Mouse (Mus musculus): ENCODE data around the gene C130074G19Rik.

C130074G19Rik gene

DNA sequence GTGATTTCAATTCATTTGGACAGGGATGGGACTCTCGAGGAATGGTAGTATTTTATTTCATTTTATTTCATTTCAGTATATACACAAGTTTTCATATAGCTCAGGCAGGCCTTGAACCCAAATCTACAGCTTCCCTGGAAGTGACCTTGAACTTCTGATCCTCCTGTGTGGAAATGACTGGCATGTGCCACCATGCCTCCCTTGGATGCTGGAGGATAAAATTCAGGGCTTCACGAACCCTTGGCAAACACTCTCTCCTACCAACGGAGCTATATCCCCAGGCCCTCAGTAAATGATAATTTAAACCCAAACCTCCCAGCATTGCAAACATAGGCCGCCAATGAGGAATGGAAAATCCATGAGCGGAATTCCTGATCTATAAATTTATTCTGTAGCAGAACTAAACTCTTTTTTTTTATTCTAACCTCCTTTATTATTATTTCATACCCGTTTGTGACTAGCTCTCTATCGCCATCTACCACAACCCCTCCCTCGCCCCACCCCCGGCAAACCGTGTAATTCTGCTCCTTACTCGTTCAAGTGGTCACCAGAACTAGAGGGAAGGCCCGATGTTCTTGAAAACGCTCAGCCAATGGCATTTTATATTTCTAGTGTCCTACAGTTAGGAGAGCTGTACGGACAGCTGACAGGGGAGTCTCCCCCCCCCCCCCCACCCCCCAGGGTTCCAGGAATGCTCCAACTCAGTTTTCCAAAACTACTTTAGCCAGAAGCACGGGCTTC lies 38.5 kb downstream of the C130074G19Rik start:
- DNase-seq (ENCODE audit: low spot score), result no peak

DNA sequence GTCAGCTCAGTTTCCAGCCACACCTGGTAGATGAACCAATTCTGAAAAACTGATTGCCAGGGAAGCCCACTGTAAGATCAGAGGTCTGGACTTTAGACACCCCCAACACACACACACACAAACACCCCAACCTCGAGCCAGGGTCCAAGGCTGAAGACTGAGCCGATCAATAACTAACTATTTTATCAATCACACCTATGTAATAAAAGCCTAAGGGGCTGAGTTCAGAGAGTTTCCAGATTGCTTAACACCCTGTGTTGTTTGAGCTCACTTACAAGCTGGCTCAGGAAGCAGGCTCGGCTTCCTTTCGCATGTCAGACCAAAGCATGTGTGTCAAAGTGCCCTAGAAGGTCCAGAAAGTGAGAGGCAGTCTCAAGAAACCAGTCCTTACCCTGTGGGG lies 45.4 kb downstream of the C130074G19Rik start:
- no peak for DNase-seq (ENCODE audit: low spot score)

DNA sequence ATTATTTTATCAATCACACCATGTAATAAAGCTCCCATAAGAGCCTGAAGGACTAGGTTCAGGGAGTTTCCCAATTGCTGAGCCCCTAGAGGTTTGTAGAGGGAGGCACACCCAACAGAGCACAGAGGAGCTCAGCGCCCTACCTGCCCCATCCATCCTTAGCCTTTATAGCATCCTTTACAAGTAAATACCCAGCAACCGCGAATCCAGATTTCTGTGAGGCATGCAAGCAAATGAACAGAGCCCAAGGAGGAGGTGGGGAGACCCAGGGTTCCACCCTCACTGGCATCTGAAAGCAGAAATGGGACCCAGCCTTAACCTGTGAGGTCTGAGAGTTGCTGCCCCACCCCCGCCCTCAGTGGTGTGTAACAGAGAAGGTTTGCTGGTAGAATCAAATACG lies 46.7 kb downstream of the C130074G19Rik start:
- no peak for DNase-seq (ENCODE audit: low spot score)

DNA sequence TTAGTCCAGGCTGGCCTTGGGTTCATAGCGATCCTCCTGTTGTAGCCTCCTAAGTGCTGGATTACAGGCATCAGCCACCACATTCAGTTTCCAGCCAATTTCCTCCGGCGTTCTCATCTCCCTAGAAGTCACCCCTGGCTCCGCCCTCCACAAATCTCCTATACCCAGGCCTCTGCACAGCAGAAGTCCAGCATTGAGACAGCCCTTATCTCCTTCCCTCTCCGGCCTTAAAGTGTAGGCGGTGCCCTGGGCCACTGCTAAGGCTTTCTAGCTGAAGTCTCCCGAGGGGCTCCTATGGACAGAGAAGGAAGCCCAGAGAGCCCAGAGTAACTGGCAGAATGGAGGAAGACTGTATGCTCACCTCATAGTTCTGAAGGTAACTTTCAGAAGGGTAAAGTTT lies 49.5 kb downstream of the C130074G19Rik start:
- DNase-seq (ENCODE audit: low spot score), result no peak

DNA sequence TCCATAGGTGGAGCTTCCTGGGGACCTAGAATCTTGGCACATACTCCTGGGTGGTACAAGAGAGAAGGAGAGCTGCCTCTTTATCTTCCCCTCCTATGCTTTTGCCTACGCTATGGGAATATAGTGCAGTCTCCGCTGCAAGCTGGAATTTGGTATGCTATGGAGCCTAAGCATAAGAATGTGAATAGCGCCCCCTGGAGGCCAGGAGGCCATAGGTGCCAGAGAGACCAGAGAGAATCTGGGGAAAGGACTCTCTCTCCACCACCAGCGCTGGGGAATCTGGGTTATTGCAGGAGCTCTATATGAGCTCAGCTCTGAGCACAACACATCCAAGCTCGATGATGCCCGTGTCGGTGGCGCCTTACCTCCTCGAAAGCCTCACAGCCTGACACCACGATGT lies 50.8 kb downstream of the C130074G19Rik start:
- DNase-seq (ENCODE audit: low spot score), result no peak

DNA sequence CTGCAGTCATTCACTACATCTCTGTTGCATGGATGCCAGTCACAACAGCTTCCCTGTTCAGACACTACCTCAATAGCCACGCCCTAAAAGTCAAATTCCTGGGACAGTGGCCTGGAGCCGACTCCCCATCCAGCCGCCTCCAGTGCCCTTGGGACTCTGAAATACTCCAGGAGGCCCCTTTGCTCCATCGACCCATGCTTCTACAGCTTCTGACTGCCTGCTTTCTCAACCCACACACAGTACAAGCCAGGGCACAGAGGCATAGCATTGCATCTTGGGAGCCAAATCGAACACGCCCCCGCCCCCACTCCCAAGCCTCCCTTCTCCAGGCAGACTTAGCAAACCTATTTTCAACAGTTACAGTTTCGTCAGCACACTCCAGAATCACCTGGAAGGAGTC lies 53.1 kb downstream of the C130074G19Rik start:
- DNase-seq (ENCODE audit: low spot score), result no peak

DNA sequence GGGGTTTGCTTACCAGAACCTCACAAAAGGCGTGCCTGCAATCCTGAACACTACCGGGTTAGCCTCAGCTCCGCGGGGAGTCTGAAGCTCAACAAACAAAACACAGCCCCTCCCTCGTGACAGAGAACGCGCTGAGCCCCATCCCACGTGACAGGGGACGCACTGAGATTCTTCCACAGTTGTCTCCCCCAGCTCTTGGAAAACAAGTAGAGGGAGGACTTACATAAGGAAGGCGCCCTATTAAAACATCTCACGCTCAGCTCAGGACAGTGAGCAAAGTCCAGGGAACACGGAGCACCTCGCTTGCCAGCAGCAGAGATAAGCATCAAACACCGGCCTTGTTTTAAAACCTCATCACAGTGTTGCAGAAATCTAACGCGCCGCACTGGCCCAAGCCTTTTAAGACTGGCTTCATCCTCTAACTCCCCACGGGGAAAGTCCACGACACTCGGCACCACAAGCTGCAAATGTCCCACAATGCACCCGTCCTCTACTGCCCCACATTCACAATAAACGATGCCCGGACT lies 55.8 kb downstream of the C130074G19Rik start:
- DNase-seq (ENCODE audit: low spot score), result peak; percentile 45

DNA sequence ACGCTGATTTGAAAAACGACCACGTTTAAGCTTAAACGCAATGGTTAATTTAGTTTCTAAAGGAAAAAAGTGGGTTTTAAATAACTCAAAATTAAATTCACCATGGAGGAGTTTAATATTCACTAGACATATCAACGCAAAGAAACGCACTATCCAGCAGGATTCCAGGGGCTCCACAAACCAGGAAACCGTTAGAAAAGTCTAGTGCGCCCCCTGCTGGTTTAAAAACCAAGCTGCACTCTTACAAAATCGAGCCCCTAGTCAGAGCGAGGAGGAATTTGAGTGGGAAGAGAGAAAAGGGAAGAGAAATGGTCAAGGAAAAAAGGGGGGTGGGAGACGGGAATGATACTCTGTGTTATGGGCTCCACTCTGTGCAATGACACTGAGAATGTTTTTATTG lies 57.9 kb downstream of the C130074G19Rik start:
- no peak for DNase-seq (ENCODE audit: low spot score)

DNA sequence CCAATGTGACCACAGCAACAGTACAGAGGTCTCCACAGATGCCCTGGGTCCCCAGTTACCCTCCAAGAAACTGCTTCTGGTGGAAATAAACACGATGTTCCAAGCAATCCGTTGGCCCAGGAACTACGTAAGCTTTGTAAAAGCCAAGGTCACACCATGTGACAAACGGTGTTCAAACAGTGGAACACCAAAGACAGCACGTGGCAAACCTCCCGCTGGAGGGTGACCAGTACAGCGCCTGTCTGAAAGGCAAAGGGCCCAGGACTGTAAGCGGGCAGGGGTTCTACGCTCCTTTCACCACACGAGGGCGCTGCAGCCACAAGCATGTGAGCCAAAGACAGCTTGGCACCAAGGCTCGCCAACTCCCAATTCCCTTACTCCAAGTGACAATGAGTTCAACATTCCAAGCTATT lies 58.6 kb downstream of the C130074G19Rik start:
- DNase-seq (ENCODE audit: low spot score), result peak; percentile 78

DNA sequence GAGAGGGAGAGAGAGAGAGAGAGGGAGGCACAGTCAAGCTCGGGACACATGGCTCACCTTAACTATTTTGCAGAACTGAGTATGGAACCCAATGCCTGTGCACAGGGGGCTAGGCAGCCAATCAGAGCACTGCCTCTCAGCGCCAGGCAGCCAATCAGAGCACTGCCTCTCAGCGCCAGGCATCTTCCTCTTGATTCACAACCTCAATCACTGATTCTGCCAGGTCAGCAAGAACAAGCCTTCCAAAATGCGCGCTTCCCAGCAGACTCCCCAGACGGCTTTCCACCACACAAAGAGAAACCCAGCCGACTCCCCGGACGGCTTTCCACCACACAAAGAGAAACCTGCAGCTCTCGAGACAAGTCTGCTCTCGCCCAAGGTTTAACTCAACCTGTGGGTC lies 60.3 kb downstream of the C130074G19Rik start:
- no peak for DNase-seq (ENCODE audit: low spot score)

Measured in ovary, adult 18-20 months (tissue).